Mouse (Mus musculus) erythroblast, embryonic 14.5 days (primary cell): ENCODE data around the gene Lyst.

Source experiments
- GATA1 ChIP-seq: IDR thresholded peaks from 2 replicates; pipeline ENCODE4 v1.6.1; 2012; ENCODE audit warnings: low read length, inconsistent platforms, mixed read lengths
- TAL1 ChIP-seq: IDR thresholded peaks from 3 replicates; pipeline ENCODE4 v1.6.1; 2012; ENCODE audit warnings: low read length, inconsistent platforms, mixed read lengths

- no peak for TF ChIP-seq TAL1
- no peak for TF ChIP-seq GATA1
These were observed 26.1 kb upstream of the Lyst start for GRCm38 (mm10) chr13:13564116-13564515.
